Mouse (Mus musculus) heart, embryonic 16.5 days (tissue): Measurements from ENCODE around the gene Apoc2. TPM values are rescaled to one million over a fixed set of nuclear protein-coding genes. Genes with fewer than 3 reads are reported as not detected.
A peak's percentile ranks its signal among the peaks of the same experiment; 100 is the strongest.

ENCODE experiments used
- ATAC-seq: fragments of 200-750 bp; cut with Nextera tagmentation; replicated peaks from 2 replicates; pipeline ENCODE4 v1.8.0; 2017; ENCODE audit warnings: moderate number of reproducible peaks; ENCODE audit not compliant: insufficient read depth, low FRiP score; ENCODE audit errors: extremely low read depth
- H3K27ac ChIP-seq: fragments of 300-500 bp; sonication (generic); 2 replicates; pipeline ENCODE4 v1.5.1; 2014; ENCODE audit warnings: mild to moderate bottlenecking, low read length, control low read depth, moderate library complexity
- H3K27me3 ChIP-seq: fragments of 300-500 bp; sonication (generic); 2 replicates; pipeline ENCODE4 v1.6.1; 2014; ENCODE audit warnings: low read length, mixed read lengths; ENCODE audit not compliant: control insufficient read depth, insufficient read depth
- H3K36me3 ChIP-seq: fragments of 300-500 bp; sonication (generic); 2 replicates; pipeline ENCODE4 v1.6.1; 2014; ENCODE audit not compliant: control insufficient read depth, insufficient read depth
- H3K4me1 ChIP-seq: fragments of 300-500 bp; sonication (generic); 2 replicates; pipeline ENCODE4 v1.6.1; 2014; ENCODE audit warnings: low read length, mixed read lengths; ENCODE audit not compliant: control insufficient read depth, insufficient read depth
- H3K4me2 ChIP-seq: fragments of 300-500 bp; sonication (generic); 2 replicates; pipeline ENCODE4 v1.6.1; 2014; ENCODE audit warnings: low read depth, mild to moderate bottlenecking, control low read depth, low read length
- H3K4me3 ChIP-seq: fragments of 300-500 bp; sonication (generic); 2 replicates; pipeline ENCODE4 v1.5.1; 2014; ENCODE audit warnings: mild to moderate bottlenecking, control low read depth, low read length
- H3K9ac ChIP-seq: fragments of 300-500 bp; sonication (generic); 2 replicates; pipeline ENCODE4 v1.6.1; 2014; ENCODE audit warnings: low read length, control low read depth
- H3K9me3 ChIP-seq: fragments of 300-500 bp; sonication (generic); replicated peaks from 2 replicates; pipeline ENCODE4 v1.6.1; 2016; ENCODE audit warnings: low read length; ENCODE audit not compliant: control insufficient read depth
- WGBS: fragments of 180-500 bp; shearing (Covaris S2); extraction: QIAGEN DNeasy Blood & Tissue Kit; methylation state at CpG from one replicate; pipeline ENCODE4 v1.1.7; 2014; 5-methylcytosine and 5-hydroxymethylcytosine counted together
- polyA plus RNA-seq: library from polyadenylated mRNA; unstranded; fragments of >200 nt; fragmentation: Nextera tagmentation; extraction: Ambion mirVana; gene quantifications from 2 replicates; pipeline ENCODE4 v1.2.1, GENCODE M21; 2015

The Apoc2 gene
- polyA plus RNA-seq, 1 experiment from 2014 or later, result 1.2 TPM

DNA sequence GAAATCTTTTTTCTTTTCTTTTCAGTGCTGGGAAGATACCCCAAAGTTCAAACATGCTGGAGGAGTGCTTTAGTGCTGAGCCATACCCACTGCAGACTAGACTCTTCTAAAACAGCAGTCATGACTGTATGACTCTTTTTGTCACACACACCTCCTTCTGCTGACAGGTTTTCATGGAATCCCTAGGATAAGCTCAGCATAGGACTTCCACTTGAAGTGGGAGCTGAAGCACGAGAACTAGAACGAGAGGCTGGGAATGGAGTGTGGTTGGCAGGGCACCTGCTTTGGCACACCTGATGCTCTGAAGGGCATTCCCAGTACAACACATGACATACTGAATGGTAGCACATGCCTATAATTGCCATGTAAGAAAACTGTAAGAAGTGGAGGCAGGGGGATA, 25.1 kb downstream of the Apoc2 start:
- Histone ChIP-seq H3K36me3 (peaks cover 27% of the 10 kb centered on the region), H3K4me1 (peaks cover 5% of the 10 kb centered on the region; the same call in 1 of the 2 replicates), H3K9me3 (no peaks in the 10 kb centered on the region), H3K4me2 (no peak overlapping the region), H3K27ac (0 out of 2 replicates have a peak overlapping the region, but pooled peaks have one; percentile 33), H3K4me3 (no peak overlapping the region), H3K27me3 (no peaks in the 10 kb centered on the region), H3K9ac (no peak overlapping the region)
- WGBS, result 40% methylated on average over 2 of the region's 2 CpGs
- ATAC-seq, result peak; percentile 55; the same call in 1 of the 2 replicates

DNA sequence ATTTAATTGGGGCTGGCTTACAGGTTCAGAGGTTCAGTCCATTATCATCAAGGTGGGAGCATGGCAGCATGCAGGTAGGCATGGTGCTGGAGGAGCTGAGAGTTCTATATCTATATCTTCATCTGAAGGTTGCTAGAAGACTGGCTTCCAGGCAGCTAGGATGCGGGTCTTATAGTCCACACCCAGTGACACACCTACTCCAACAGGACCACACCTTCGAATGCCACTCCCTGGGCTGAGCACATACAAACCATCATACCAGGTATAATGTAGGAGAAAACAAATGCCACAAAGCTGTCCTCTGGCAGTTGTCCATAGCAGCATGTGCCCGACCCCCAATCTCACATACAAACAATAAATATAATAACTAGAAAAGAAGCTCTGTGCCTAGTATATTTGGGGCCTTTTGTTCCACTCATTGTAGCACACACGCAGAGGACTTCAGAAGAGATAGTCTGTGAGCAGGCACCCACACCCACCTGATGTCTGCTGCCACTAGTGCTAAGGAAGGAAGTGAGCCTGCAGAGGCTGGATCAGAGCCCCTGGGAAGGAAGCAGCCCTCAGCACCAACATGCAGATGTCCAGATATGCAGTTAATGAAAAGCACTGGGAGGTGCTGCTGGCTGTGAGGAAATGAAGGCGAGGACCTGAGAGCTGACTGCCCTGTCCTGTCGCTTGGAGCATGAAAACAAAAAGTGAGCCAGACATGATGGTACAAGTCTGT, 26.5 kb downstream of the Apoc2 start:
- WGBS, result 71% methylated on average over 6 of the region's 6 CpGs
- Histone ChIP-seq H3K4me1 (peaks cover 5% of the 10 kb centered on the region; the same call in 1 of the 2 replicates), H3K4me3 (no peak overlapping the region), H3K4me2 (no peak overlapping the region), H3K9ac (no peak overlapping the region), H3K27ac (no peak overlapping the region), H3K27me3 (no peaks in the 10 kb centered on the region), H3K36me3 (peaks cover 30% of the 10 kb centered on the region), H3K9me3 (no peaks in the 10 kb centered on the region)
- ATAC-seq, result 0 out of 2 replicates have a peak, but pooled peaks have one; percentile 45

DNA sequence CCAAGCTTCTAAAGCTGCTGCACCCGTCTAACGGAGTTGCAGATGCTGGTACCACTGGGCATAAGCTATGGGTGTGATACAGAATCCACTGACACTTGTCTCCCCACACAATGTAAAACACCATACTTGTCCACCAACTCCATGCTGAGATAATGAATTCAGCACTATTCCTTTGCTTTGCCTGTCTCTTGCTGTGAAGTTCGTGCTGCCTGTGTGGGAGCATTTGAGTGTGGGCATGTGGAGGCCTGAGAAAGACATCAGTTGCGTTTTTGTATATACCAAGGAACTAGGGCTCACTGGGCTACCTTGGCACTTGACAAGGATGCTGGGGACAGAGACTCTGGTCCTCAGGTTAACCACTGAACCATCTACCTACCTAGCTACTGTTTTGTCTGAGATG, 36.5 kb downstream of the Apoc2 start:
- H3K9ac ChIP-seq, result no peak overlapping the region
- no peaks in the 10 kb centered on the region for H3K9me3 ChIP-seq
- H3K4me1 ChIP-seq, result peaks cover 5% of the 10 kb centered on the region
- no peak overlapping the region for H3K27ac ChIP-seq
- no peak overlapping the region for H3K4me2 ChIP-seq
- ATAC-seq, result no peak
- H3K36me3 ChIP-seq, result peaks cover 76% of the 10 kb centered on the region
- H3K4me3 ChIP-seq, result no peak overlapping the region
- H3K27me3 ChIP-seq, result no peaks in the 10 kb centered on the region
- 95% methylated on average over 4 of the region's 4 CpGs for WGBS

DNA sequence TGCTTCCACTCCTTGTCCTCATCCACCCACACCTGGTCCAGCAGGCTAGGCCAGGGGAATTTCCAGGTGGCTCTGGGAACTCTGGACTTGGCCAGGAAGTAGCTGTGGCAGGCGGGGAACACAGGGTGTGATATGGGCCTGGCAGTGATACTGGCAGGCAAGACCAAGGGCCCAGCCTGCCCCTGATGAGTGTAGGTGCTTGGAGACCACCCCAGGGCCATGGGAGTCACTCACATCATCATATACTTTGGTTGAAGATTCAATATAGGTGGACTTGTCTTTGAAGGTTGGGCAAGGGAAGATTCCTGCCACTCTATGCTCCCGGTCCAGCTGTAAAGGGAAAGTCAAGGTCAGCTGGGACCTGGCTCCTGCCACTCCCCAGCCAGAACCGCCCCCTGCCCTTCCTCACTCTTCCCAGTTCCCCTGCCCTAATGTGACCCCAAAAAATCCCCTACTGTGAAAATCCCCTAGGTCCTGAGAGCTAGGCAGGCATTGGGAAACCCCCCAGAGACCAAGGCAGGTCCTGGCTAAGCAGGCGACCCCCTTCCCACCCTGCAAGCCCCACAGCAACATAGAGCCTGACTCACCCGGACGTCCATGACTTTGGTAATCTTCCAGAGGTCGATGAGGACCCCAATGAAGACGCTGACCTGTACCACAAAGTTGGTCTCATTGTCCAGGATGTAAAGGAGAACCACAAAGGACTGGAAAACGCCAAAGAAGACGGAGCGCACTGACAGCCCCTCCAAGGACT, 42.5 kb downstream of the Apoc2 start:
- ATAC-seq, result no peak
- WGBS, result 82% methylated on average over 11 of the region's 11 CpGs
- H3K36me3 ChIP-seq, result peaks cover 54% of the 10 kb centered on the region

DNA sequence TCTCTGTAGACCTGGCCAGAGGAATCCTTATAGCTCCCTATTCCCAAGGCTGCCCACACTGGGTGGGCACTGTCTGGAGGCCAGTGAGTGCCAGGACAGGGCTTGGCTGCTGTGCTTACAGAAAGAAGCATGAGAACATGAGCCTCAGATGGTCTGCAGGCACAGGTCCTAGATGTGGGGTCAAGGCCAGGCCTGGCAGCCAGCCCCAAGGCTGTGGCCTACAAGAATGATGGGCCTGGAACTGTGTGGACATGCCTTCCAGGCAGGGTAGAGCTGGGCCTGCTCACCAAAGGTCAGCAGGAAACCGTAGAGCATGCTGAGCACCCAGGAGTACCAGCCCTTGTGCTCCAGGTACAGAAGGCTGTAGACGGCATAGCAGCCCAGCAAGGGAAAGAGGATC, 43.1 kb downstream of the Apoc2 start:
- H3K4me1 ChIP-seq, result peaks cover 10% of the 10 kb centered on the region
- H3K4me3 ChIP-seq, result no peak overlapping the region
- H3K27me3 ChIP-seq, result no peaks in the 10 kb centered on the region
- no peak overlapping the region for H3K9ac ChIP-seq
- H3K27ac ChIP-seq, result no peak overlapping the region
- peaks cover 51% of the 10 kb centered on the region for H3K36me3 ChIP-seq
- H3K9me3 ChIP-seq, result no peaks in the 10 kb centered on the region
- ATAC-seq, result no peak
- WGBS, result 93% methylated on average over 2 of the region's 2 CpGs
- H3K4me2 ChIP-seq, result no peak overlapping the region

More for the DNA sequence above, 42.5 kb downstream of the Apoc2 start:
- Histone ChIP-seq H3K4me3 (no peak overlapping the region), H3K9me3 (no peaks in the 10 kb centered on the region), H3K4me1 (peaks cover 8% of the 10 kb centered on the region), H3K4me2 (no peak overlapping the region), H3K27ac (no peak overlapping the region), H3K9ac (no peak overlapping the region), H3K27me3 (no peaks in the 10 kb centered on the region)

DNA sequence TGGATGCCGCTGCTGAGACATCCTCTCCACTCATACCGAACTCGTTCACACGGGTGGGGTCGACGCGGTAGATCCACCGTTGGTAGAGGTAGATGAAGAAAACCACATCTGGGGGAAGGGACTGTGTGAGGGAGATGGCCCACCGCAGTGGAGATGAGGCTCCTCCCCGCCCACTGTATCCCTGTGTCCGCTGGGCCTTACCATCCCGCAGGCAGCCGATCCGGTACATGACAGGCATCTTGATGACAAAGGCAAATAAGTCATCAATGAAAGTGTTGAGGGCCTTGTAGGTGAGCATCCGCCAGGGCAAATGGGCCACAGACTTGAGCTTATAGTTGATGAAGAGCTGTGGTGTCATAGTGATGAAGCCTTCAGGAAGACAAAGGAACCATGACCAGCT, 43.9 kb downstream of the Apoc2 start:
- Histone ChIP-seq H3K9me3 (no peaks in the 10 kb centered on the region), H3K4me3 (no peak overlapping the region), H3K4me2 (no peak overlapping the region), H3K36me3 (peaks cover 47% of the 10 kb centered on the region), H3K4me1 (peaks cover 12% of the 10 kb centered on the region), H3K9ac (no peak overlapping the region), H3K27me3 (no peaks in the 10 kb centered on the region), H3K27ac (no peak overlapping the region)
- no peak for ATAC-seq
- 88% methylated on average over 15 of the region's 15 CpGs for WGBS

DNA sequence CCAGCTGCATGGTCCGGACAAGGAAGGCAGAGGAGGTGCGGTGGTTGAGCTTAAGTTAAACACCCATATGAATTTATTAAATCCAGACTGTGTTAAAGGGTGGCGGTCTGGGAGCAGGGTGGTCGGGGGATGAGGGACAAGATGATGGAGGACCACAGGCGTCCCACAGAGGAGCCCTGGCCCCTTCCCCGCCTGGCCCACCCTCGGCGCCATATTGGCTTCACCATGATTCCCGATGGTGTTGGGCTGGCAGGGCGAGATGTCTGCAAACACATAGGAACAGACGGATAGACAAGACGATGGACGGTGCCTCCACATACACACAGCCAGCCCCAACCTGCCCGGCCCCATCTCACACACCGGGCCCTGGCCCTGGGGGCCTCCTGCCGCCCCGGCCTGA, 44.5 kb downstream of the Apoc2 start:
- Histone ChIP-seq H3K9ac (no peak overlapping the region), H3K4me2 (no peak overlapping the region), H3K36me3 (peaks cover 42% of the 10 kb centered on the region), H3K4me3 (no peak overlapping the region), H3K27me3 (no peaks in the 10 kb centered on the region), H3K27ac (no peak overlapping the region), H3K9me3 (no peaks in the 10 kb centered on the region), H3K4me1 (peaks cover 12% of the 10 kb centered on the region)
- 84% methylated on average over 17 of the region's 17 CpGs for WGBS
- no peak for ATAC-seq

DNA sequence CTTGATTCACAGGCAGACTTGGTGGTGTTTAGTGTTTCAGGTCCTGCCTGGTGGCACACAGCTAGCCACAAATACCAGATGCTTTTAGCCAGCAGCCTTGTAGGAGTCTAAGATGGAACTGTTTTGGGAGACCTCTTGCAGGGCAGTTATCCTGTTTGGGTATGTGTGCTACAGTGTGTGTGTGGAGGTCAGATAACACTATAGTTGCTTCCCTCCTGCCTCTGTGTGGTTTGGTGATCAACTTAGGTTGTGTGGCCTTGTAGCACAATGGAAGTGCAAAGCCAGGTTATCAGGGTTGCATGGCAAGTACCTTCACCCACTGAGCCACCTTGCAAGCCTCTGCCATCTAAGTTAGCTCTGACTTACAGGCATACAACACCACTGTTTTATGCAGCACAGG, 45.0 kb downstream of the Apoc2 start:
- H3K36me3 ChIP-seq, result peaks cover 37% of the 10 kb centered on the region
- ATAC-seq, result no peak

DNA sequence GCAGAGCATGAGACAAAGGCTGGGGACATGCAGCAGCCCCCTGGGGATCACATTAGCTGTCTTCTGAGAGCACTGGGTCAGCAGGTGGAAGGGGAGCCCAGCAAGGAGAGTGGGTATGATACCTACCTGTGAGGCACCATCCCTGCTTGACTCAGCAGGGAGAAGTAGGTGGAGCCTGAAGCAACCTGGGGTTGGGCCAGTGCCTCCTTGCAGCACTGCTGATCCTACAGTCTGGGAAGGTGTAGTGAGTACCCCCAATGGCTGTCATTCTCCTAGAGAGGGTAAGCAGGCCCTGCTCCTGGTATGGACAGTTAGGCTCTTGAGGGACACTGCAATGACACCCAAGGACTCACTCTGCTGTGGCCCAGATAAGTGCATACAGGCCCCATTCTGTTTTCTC, 45.5 kb downstream of the Apoc2 start:
- Histone ChIP-seq H3K36me3 (peaks cover 35% of the 10 kb centered on the region), H3K9ac (no peak overlapping the region), H3K4me3 (no peak overlapping the region), H3K4me1 (peaks cover 12% of the 10 kb centered on the region), H3K27me3 (no peaks in the 10 kb centered on the region), H3K9me3 (no peaks in the 10 kb centered on the region), H3K4me2 (no peak overlapping the region), H3K27ac (no peak overlapping the region)
- no peak for ATAC-seq

More for the DNA sequence above, 45.0 kb downstream of the Apoc2 start:
- Histone ChIP-seq H3K4me1 (peaks cover 12% of the 10 kb centered on the region), H3K27me3 (no peaks in the 10 kb centered on the region), H3K9ac (no peak overlapping the region), H3K27ac (no peak overlapping the region), H3K4me3 (no peak overlapping the region), H3K9me3 (no peaks in the 10 kb centered on the region), H3K4me2 (no peak overlapping the region)
